Mouse (Mus musculus) hindbrain, embryonic 16.5 days (tissue): ENCODE data around the gene Dnaaf2. TPM values are rescaled to one million over a fixed set of nuclear protein-coding genes. Genes with fewer than 3 reads are reported as not detected.

Source experiments
- ATAC-seq: fragments of 200-750 bp; cut with Nextera tagmentation; 2 replicates; pipeline ENCODE4 v1.8.0; 2017; ENCODE audit warnings: moderate TSS enrichment, moderate library complexity
- H3K27ac ChIP-seq: fragments of 300-500 bp; sonication (generic); 2 replicates; pipeline ENCODE4 v1.5.1; 2014; ENCODE audit warnings: low read depth, mild to moderate bottlenecking, control low read depth, low read length, moderate library complexity
- H3K27me3 ChIP-seq: fragments of 300-500 bp; sonication (generic); replicated peaks from 2 replicates; pipeline ENCODE4 v1.6.1; 2014; ENCODE audit warnings: low read length; ENCODE audit not compliant: control insufficient read depth, insufficient read depth
- H3K36me3 ChIP-seq: fragments of 300-500 bp; sonication (generic); 2 replicates; pipeline ENCODE4 v1.6.1; 2014; ENCODE audit warnings: mild to moderate bottlenecking, low read length, moderate library complexity, mixed read lengths; ENCODE audit not compliant: control insufficient read depth, insufficient read depth
- H3K4me1 ChIP-seq: fragments of 300-500 bp; sonication (generic); 2 replicates; pipeline ENCODE4 v1.6.1; 2014; ENCODE audit warnings: low read depth, low read length; ENCODE audit not compliant: control insufficient read depth, insufficient read depth
- H3K4me2 ChIP-seq: fragments of 300-500 bp; sonication (generic); 2 replicates; pipeline ENCODE4 v1.6.1; 2014; ENCODE audit warnings: mild to moderate bottlenecking, low read length, control low read depth, moderate library complexity
- H3K4me3 ChIP-seq: fragments of 300-500 bp; sonication (generic); 2 replicates; pipeline ENCODE4 v1.5.1; 2014; ENCODE audit warnings: mild to moderate bottlenecking, low read length, control low read depth, moderate library complexity
- H3K9ac ChIP-seq: fragments of 300-500 bp; sonication (generic); 2 replicates; pipeline ENCODE4 v1.6.1; 2014; ENCODE audit warnings: low read depth, mild to moderate bottlenecking, control low read depth, low read length, moderate library complexity
- H3K9me3 ChIP-seq: fragments of 300-500 bp; sonication (generic); 2 replicates; pipeline ENCODE4 v1.6.1; 2014; ENCODE audit warnings: mild to moderate bottlenecking, low read length, moderate library complexity; ENCODE audit not compliant: control insufficient read depth
- WGBS: fragments of 180-500 bp; shearing (Covaris S2); extraction: QIAGEN DNeasy Blood & Tissue Kit; methylation state at CpG from one replicate; pipeline ENCODE4 v1.1.7; 2014; 5-methylcytosine and 5-hydroxymethylcytosine counted together
- polyA plus RNA-seq: library from polyadenylated mRNA; unstranded; fragments of >200 nt; fragmentation: Nextera tagmentation; extraction: Ambion mirVana; gene quantifications from 2 replicates; pipeline ENCODE4 v1.2.1, GENCODE M21; 2015

The Dnaaf2 gene
- 6.8 and 7.1 TPM in 2 replicates for polyA plus RNA-seq

DNA sequence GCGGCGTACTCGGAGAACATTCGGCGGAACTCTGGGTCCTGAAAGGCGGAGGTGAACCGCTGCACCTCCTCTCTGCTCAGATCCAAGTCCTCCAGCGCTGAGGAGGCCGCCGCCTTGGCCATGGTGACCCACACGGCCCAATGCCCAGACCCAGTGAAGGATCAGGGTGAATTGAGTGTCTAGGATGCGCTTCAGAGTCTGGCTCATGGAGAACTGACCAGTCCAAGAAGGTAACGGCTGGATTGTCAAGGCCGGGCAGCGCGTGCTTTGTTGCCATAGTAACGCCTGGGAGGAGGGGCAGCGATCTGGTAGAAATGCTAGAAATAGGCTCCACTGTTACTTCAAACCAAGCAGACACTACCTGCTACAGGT is at the start of gene Dnaaf2:
TSS of gene Dnaaf2 (minus strand) at position 266 of the 372 bp plus-strand sequence.
- Histone ChIP-seq H3K4me1 (peaks cover 22% of the 10 kb centered on the region), H3K9me3 (no peaks in the 10 kb centered on the region), H3K27me3 (no peaks in the 10 kb centered on the region), H3K36me3 (0 out of 2 replicates have a peak, but pooled peaks cover 4% of the 10 kb centered on the region), H3K4me2 (peak within 1 kb of the TSS; percentile 92), H3K9ac (peak within 1 kb of the TSS; percentile 90), H3K27ac (peak within 1 kb of the TSS; percentile 93), H3K4me3 (peak within 1 kb of the TSS; percentile 99)
- 0% methylated on average over 18 of the region's 18 CpGs for WGBS
- peak; percentile 44 for ATAC-seq

DNA sequence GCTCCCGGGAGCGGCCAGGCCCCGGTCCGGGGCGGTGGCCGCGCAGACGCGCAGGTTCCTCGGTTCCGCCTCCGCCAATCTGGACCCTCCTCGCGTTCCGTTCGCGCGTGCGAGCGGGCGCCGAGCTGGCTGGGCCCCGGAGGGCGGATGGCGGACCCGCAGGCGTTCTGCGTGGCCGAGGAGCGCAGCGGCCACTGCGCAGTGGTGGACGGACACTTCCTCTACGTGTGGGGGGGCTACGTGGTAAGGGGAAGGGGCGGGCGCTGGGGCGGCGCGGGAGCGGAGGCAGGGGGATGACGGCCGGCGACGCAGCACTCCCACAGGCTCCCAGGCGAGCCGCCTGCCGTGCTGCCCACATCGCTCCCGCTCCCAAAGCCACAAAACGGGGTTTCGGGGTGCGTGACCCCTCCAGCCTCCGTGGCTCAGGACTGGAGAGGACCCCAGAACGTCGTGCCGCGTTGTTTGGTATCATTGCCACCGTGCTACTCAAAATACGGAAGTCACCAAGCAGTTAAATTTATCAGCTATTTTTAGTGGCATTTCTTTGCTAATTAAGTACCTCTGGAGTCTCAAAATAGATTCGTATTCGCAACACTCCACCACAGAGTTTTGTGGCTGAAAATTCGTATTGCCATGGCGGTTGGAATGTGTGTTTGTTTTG is 43.7 kb upstream of the Dnaaf2 start:
- H3K27me3 ChIP-seq = no peaks in the 10 kb centered on the region
- under 1% methylated on average over 47 of the region's 64 CpGs for WGBS
- peak overlapping the region; percentile 68 for H3K4me2 ChIP-seq
- H3K9me3 ChIP-seq = no peaks in the 10 kb centered on the region
- peak overlapping the region; percentile 72 for H3K4me3 ChIP-seq
- H3K27ac ChIP-seq = peak overlapping the region; percentile 89
- no peaks in the 10 kb centered on the region for H3K4me1 ChIP-seq
- peak; percentile 97 for ATAC-seq
- no peaks in the 10 kb centered on the region for H3K36me3 ChIP-seq
- peak overlapping the region; percentile 88 for H3K9ac ChIP-seq

DNA sequence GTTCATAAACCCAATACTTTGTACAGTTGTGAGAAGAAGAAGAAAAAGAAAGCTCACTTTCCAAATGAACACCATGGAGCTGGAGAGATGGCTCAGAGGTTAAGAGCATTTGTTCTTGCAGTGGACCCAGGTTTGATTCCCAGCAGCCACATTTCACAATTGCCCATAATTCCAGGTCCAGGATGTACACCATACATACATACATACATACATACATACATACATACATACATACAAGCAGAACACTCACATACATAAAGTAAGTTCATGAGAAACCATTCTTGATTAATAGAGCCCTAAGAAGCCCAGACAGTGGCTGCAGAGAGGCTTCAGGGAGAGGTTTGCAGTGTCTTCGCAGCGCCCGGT is 43.2 kb upstream of the Dnaaf2 start:
- Histone ChIP-seq H3K4me3 (peak overlapping the region; percentile 72), H3K4me2 (peak overlapping the region; percentile 68), H3K27ac (peak overlapping the region; percentile 89), H3K4me1 (no peaks in the 10 kb centered on the region), H3K9me3 (no peaks in the 10 kb centered on the region), H3K36me3 (no peaks in the 10 kb centered on the region), H3K27me3 (no peaks in the 10 kb centered on the region), H3K9ac (peak overlapping the region; percentile 88)
- WGBS = 0% methylated on average over 3 of the region's 3 CpGs
- ATAC-seq = no peak

DNA sequence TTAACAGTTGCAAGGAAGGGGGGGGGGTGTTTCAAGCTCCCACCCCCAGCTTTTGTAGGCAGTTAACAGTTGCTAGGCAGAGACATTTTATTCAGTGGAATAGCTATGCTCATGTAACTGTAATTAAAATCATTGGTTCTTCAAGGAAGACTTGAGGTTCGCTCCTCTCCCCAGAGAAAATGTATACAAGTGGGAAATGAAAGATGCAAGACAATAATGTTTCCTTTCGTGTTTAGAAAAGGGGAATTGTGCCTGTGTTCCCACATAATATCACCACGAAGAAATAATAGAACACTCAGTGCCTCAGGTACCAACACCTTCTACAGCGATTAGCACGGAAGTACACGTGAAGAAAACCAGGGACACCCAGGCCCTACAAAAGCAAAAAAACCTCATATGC is 42.6 kb upstream of the Dnaaf2 start, which contains the start of gene Klhdc1:
TSS of gene Klhdc1 (plus strand) at position 301 of the 400 bp plus-strand sequence.
- H3K27me3 ChIP-seq = no peaks in the 10 kb centered on the region
- H3K9me3 ChIP-seq = no peaks in the 10 kb centered on the region
- H3K9ac ChIP-seq = peak within 1 kb of the TSS; percentile 88
- peak within 1 kb of the TSS; percentile 89 for H3K27ac ChIP-seq
- no peaks in the 10 kb centered on the region for H3K4me1 ChIP-seq
- H3K4me2 ChIP-seq = peak within 1 kb of the TSS; percentile 68
- WGBS = 63% methylated on average over 6 of the region's 6 CpGs
- no peak for ATAC-seq
- H3K36me3 ChIP-seq = no peaks in the 10 kb centered on the region
- H3K4me3 ChIP-seq = peak within 1 kb of the TSS; percentile 72

DNA sequence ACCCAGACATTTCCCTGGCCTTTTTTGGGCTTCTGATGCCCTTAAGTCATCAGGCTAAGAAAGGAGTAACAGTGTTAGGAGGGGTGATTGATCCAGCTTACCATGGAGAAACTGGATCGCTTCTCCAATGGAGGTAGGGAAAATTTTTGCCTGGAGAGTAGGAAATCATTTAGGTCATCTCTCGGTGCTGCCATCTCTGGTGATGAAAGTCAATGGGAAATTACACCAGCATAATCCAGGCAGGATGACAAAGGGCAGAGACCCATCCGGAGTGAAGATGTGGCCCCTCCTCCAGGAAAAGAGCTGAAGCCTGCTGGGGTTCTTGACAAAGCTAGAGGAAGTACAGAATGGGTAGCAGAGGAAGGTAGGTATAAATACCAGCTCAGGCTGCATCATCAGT is 40.1 kb upstream of the Dnaaf2 start:
- Histone ChIP-seq H3K4me2 (no peak overlapping the region), H3K9me3 (no peaks in the 10 kb centered on the region), H3K4me3 (no peak overlapping the region), H3K27ac (no peak overlapping the region), H3K4me1 (no peaks in the 10 kb centered on the region), H3K27me3 (no peaks in the 10 kb centered on the region), H3K36me3 (no peaks in the 10 kb centered on the region), H3K9ac (no peak overlapping the region)
- ATAC-seq = no peak
- WGBS = 35% methylated on average over 3 of the region's 3 CpGs

DNA sequence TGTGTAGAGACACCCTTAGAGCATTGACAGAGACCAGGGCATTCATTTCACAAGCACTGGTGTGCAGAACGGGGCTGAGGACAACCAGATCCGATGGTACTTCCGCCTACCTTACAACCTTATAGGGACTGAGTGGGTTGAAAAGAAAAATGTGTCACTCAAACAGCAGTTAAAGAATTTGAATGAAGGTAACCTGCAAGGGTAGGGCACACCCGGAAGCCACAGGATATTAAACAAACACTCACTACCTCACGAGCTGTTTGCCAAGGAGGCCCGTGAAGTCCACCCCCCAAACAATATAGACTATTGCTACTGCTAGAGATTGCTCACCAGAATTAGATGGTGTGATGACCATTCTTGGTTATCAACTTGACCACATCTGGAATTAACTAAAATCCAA is 37.6 kb upstream of the Dnaaf2 start:
- no peaks in the 10 kb centered on the region for H3K36me3 ChIP-seq
- H3K9me3 ChIP-seq = no peaks in the 10 kb centered on the region
- no peaks in the 10 kb centered on the region for H3K27me3 ChIP-seq
- no peak overlapping the region for H3K9ac ChIP-seq
- WGBS = 95% methylated on average over 6 of the region's 6 CpGs
- no peak overlapping the region for H3K27ac ChIP-seq
- H3K4me3 ChIP-seq = no peak overlapping the region
- no peak overlapping the region for H3K4me2 ChIP-seq
- H3K4me1 ChIP-seq = no peaks in the 10 kb centered on the region
- no peak for ATAC-seq

DNA sequence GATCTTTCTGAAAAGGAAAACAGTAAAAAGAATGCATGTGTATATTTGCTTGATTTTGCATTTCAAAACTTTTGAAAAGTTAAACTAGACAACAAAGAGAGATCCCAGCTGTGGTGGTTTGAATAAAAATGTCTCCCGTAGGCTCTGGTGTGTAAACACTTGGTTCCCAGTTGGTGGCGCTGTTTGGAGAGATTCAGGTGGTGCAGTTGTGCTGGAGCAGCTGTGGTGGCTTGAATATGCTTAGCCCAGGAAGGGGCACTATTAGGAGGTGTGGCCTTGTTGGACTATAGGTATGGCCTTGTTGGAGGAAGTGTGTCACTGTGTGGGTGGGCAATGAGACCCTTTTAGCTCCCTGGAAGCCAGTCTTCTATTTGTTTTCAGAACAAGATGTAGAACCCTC is 31.0 kb upstream of the Dnaaf2 start:
- 71% methylated on average over 2 of the region's 2 CpGs for WGBS
- Histone ChIP-seq H3K9me3 (no peaks in the 10 kb centered on the region), H3K36me3 (no peaks in the 10 kb centered on the region), H3K4me2 (no peak overlapping the region), H3K27ac (no peak overlapping the region), H3K4me1 (peaks cover 2% of the 10 kb centered on the region; the same call in 1 of the 2 replicates), H3K4me3 (no peak overlapping the region), H3K9ac (no peak overlapping the region), H3K27me3 (no peaks in the 10 kb centered on the region)
- no peak for ATAC-seq

DNA sequence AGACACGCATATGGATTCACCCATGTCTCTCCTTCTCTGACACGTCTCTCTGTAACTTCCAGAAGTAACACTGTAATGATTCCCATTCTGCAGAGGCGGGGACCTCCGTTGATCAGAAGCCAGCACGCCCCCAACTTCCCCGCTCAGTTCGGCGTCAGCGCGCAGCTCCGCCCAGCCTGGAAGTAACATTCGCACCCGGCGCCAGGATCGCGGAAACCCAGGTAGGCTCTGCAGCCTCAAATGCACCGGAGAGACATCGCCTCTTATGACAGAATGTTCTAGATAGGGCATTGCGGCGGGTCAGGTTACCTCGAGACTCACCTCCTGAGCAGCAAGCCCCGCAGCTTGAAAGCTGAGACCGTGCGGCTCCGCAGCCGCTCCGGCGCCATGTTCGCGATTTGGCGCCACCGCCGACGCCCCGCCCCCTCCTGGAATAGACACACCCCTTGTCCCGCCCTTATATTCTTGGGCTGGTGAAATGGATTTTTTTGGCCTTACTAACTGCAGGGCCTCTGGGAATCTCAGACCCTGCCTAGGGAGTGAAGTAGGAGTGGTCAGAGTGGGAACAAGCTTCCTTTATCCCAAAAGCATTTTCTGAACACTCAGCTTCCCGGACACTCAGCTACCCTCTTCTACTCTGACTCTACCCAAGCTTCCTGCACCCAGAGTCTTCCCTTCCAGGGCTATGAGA is 29.7 kb upstream of the Dnaaf2 start, which contains the start of gene Pole2:
TSS of gene Pole2 (minus strand) at position 420 of the 691 bp plus-strand sequence.
- Histone ChIP-seq H3K9ac (peak within 1 kb of the TSS; percentile 64), H3K36me3 (no peaks in the 10 kb centered on the region), H3K4me2 (peak within 1 kb of the TSS; percentile 74), H3K4me3 (peak within 1 kb of the TSS; percentile 79), H3K9me3 (no peaks in the 10 kb centered on the region), H3K4me1 (peaks cover 2% of the 10 kb centered on the region; the same call in 1 of the 2 replicates), H3K27me3 (no peaks in the 10 kb centered on the region), H3K27ac (peak within 1 kb of the TSS; percentile 75)
- under 1% methylated on average over 37 of the region's 37 CpGs for WGBS
- peak; percentile 97 for ATAC-seq

DNA sequence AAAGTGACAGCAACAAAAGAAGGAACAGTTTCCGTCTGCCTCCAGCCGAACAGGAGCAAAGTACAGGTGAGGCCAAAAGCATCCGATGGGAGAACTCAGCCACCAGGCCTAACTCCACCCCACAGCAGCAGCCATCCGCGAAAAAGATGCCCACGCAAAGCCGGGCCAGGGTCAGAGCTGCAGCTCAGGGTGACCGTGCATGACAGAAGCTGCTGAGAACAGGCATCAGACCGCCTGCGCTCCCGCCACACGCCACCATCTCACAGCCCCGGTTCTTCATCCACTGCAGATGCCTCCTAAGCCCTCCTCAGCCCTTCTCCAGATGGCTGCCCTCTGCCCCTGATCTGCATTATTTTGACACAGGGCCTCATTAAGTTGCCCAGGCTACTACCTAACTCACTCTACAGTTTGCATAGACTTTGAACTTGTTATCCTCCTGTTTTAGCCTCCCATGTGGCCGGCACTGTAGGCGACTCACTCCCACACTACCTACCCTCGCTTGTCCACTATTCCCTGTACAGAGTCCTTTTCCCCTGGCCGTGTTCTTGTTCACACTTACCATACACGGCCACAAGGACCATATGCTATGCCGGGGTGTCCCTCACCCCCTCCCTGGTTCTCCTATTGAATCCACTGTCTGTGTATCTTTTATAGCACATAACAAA is 22.5 kb upstream of the Dnaaf2 start:
- no peak overlapping the region for H3K4me3 ChIP-seq
- no peak for ATAC-seq
- no peak overlapping the region for H3K4me2 ChIP-seq
- no peaks in the 10 kb centered on the region for H3K27me3 ChIP-seq
- H3K27ac ChIP-seq = no peak overlapping the region
- H3K36me3 ChIP-seq = no peaks in the 10 kb centered on the region
- no peaks in the 10 kb centered on the region for H3K9me3 ChIP-seq
- H3K4me1 ChIP-seq = no peaks in the 10 kb centered on the region
- WGBS = 87% methylated on average over 19 of the region's 19 CpGs
- no peak overlapping the region for H3K9ac ChIP-seq
